In the genomic region with DNA sequence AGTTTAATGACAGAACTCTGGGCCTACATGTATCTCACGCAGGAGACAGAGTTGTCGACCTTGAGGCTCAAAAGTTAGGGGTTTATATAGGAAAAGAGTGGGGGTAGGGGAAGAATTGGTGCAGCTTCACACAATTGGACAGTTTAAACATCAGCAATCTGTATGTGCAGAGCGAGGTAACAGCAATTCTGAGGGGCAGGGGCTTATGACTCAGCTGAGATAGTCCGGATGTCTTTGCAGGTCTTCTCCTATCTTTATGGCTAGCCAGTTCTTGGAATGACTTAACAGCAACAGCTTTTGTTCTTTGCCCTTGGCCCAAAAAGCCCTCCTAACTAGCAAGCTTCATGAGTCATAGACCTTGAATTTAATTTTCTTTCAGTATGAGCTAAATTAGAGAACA, we compare ENCODE assay signal across 36 mouse cellular contexts. TPM values are rescaled to one million over a fixed set of nuclear protein-coding genes. Genes with fewer than 3 reads are reported as not detected.
"Had no signal": no experiment of that assay in that cellular context is flagged by ENCODE, and none has a peak within 500 bp of the region (broad histone marks: within the 10 kb centered on the region; RNA-seq: fewer than 3 reads in every experiment).

No protein-coding gene starts in this region.

RNA-seq across cellular contexts. Expression of a gene that starts 28.8 kb away (rescaled TPM):
- total RNA-seq: left cerebral cortex, postnatal 10 days; left cerebral cortex, postnatal 14 days; liver, adult 2 months; megakaryocyte, adult 5-6 weeks; megakaryocyte-erythroid progenitor cell, adult 5-6 weeks; midbrain, postnatal 0 days; monocyte, adult 5-6 weeks had no signal
- polyA plus RNA-seq: limb, embryonic 10.5 days; limb, embryonic 11.5 days; limb, embryonic 12.5 days; limb, embryonic 13.5 days; limb, embryonic 14.5 days; limb, embryonic 15.5 days; liver, adult 2 months; liver, embryonic 11.5 days; liver, embryonic 12.5 days; liver, embryonic 13.5 days; liver, embryonic 14.5 days; liver, embryonic 15.5 days; liver, embryonic 16.5 days; liver, postnatal 0 days; lung, adult 2 months; lung, embryonic 14.5 days; lung, embryonic 15.5 days; lung, embryonic 16.5 days; lung, postnatal 0 days; macrophage; midbrain, embryonic 10.5 days; midbrain, embryonic 11.5 days; midbrain, embryonic 12.5 days; midbrain, embryonic 13.5 days; midbrain, embryonic 14.5 days; midbrain, embryonic 15.5 days; midbrain, embryonic 16.5 days; myocyte; neural tube, embryonic 11.5 days; neural tube, embryonic 12.5 days had no signal
